Mouse (Mus musculus) testis, adult 2 months (tissue): Measurements from ENCODE around the gene Ush1g. TPM values are rescaled to one million over a fixed set of nuclear protein-coding genes. Genes with fewer than 3 reads are reported as not detected.

Source experiments
- H3K27ac ChIP-seq: fragments of 200-500 bp; 2 replicates; pipeline ENCODE4 v1.5.1; 2012; ENCODE audit warnings: low read depth, low read length; ENCODE audit not compliant: control insufficient read depth, insufficient read depth
- H3K27me3 ChIP-seq: fragments of 200-500 bp; 2 replicates; pipeline ENCODE4 v1.6.1; 2012; ENCODE audit warnings: mild to moderate bottlenecking, low read length, moderate library complexity; ENCODE audit not compliant: control insufficient read depth, insufficient read depth
- H3K36me3 ChIP-seq: fragments of 200-500 bp; 2 replicates; pipeline ENCODE4 v1.6.1; 2012; ENCODE audit warnings: mild to moderate bottlenecking, low read length; ENCODE audit not compliant: control insufficient read depth, insufficient read depth
- H3K4me1 ChIP-seq: fragments of 200-500 bp; 2 replicates; pipeline ENCODE4 v1.6.1; 2012; ENCODE audit warnings: low read length; ENCODE audit not compliant: control insufficient read depth, insufficient read depth
- H3K4me3 ChIP-seq: fragments of 200-500 bp; 2 replicates; pipeline ENCODE4 v1.5.1; 2012; ENCODE audit warnings: low read depth, mild to moderate bottlenecking, low read length, moderate library complexity, mixed read lengths; ENCODE audit not compliant: control insufficient read depth
- CTCF ChIP-seq: fragments of 200-500 bp; IDR thresholded peaks from 2 replicates; pipeline ENCODE4 v1.5.1; 2012; ENCODE audit warnings: low read depth, mild to moderate bottlenecking, inconsistent platforms, low read length, moderate library complexity; ENCODE audit not compliant: control insufficient read depth, insufficient read depth, insufficient replicate concordance
- POLR2A ChIP-seq: fragments of 200-500 bp; IDR thresholded peaks from 2 replicates; pipeline ENCODE4 v1.6.1; 2012; ENCODE audit warnings: low read depth, mild to moderate bottlenecking, inconsistent platforms, low read length, moderate library complexity; ENCODE audit not compliant: control insufficient read depth
- polyA plus RNA-seq: library from polyadenylated mRNA; depleted of rRNA; stranded (reverse); fragments of >200 nt; gene quantifications from 2 replicates; pipeline ENCODE4 v1.2.3, GENCODE M21; 2012

Gene Ush1g
- polyA plus RNA-seq, 1 experiment, result 4.1 TPM

GRCm38 (mm10) chr11:115344967-115345366 lies 23.1 kb upstream of the Ush1g start:
- H3K27ac ChIP-seq, result no peak overlapping the region
- H3K36me3 ChIP-seq, result no peaks in the 10 kb centered on the region
- peak overlapping the region; percentile 64 for H3K4me3 ChIP-seq
- H3K27me3 ChIP-seq, result no peaks in the 10 kb centered on the region
- peaks cover 4% of the 10 kb centered on the region for H3K4me1 ChIP-seq
- no peak for TF ChIP-seq CTCF
- no peak for TF ChIP-seq POLR2A

DNA sequence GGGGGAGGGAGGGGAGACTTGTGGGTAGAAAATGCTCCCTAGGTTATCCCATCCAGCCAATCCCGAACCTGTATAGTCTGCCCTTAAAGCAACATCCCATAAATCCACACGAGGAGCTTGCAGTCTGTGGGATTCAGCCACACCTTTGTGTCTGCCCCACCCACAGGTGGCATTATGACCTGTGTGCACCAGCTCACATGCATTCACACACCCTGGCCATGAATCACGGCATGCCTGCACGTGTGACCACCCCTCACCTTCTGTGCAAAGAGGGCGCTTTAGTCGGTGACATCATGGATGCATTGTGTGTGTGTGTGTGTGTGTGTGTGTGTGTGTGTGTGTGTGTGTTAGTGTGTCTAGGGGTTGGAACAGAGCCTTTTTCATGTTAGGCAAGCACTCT lies 20.0 kb upstream of the Ush1g start:
- Histone ChIP-seq H3K27me3 (no peaks in the 10 kb centered on the region), H3K27ac (no peak overlapping the region), H3K36me3 (no peaks in the 10 kb centered on the region), H3K4me1 (peaks cover 4% of the 10 kb centered on the region), H3K4me3 (peak overlapping the region; percentile 28)
- TF ChIP-seq POLR2A (no peak; the same call in 1 of the 2 replicates), CTCF (no peak)

GRCm38 (mm10) chr11:115341246-115341645 lies 19.4 kb upstream of the Ush1g start:
- no peak for TF ChIP-seq CTCF
- Histone ChIP-seq H3K36me3 (no peaks in the 10 kb centered on the region), H3K4me1 (peaks cover 4% of the 10 kb centered on the region), H3K27me3 (no peaks in the 10 kb centered on the region), H3K27ac (no peak overlapping the region), H3K4me3 (peak overlapping the region; percentile 67)

- Histone ChIP-seq H3K36me3 (no peaks in the 10 kb centered on the region), H3K4me1 (peaks cover 6% of the 10 kb centered on the region), H3K4me3 (no peak overlapping the region), H3K27ac (no peak overlapping the region), H3K27me3 (no peaks in the 10 kb centered on the region)
- TF ChIP-seq POLR2A (no peak), CTCF (no peak)
These were observed 16.0 kb upstream of the Ush1g start for GRCm38 (mm10) chr11:115337826-115338225.

DNA sequence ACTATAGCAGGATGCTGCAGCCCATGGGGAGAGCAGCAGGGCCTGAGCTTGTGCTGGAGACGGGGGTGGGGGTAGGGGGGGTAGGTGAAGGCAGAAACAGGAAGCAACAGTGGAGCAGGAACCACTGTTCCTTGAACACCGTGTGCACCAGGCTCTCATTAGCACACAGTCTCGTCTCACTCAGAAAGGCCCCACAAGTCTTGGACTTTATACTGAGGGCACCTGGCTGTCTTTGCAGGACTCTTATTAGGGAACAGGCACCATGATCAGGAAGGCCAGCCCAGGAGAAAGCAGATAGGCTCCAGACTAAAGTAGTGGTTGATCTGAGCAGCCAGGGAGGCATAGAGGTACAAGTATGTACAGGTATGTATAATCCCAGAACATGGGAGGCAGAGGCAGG lies 15.5 kb upstream of the Ush1g start:
- Histone ChIP-seq H3K4me3 (no peak overlapping the region), H3K27me3 (no peaks in the 10 kb centered on the region), H3K27ac (no peak overlapping the region), H3K36me3 (no peaks in the 10 kb centered on the region), H3K4me1 (peaks cover 6% of the 10 kb centered on the region)
- TF ChIP-seq POLR2A, result no peak

GRCm38 (mm10) chr11:115336115-115336514 lies 14.3 kb upstream of the Ush1g start:
- TF ChIP-seq POLR2A, result no peak
- no peak for TF ChIP-seq CTCF
- Histone ChIP-seq H3K27ac (no peak overlapping the region), H3K4me3 (no peak overlapping the region), H3K27me3 (no peaks in the 10 kb centered on the region), H3K4me1 (peaks cover 6% of the 10 kb centered on the region), H3K36me3 (no peaks in the 10 kb centered on the region)

GRCm38 (mm10) chr11:115335223-115335622 lies 13.4 kb upstream of the Ush1g start:
- TF ChIP-seq CTCF (no peak), POLR2A (no peak)
- Histone ChIP-seq H3K27me3 (no peaks in the 10 kb centered on the region), H3K36me3 (no peaks in the 10 kb centered on the region), H3K27ac (no peak overlapping the region), H3K4me1 (peaks cover 6% of the 10 kb centered on the region), H3K4me3 (no peak overlapping the region)

DNA sequence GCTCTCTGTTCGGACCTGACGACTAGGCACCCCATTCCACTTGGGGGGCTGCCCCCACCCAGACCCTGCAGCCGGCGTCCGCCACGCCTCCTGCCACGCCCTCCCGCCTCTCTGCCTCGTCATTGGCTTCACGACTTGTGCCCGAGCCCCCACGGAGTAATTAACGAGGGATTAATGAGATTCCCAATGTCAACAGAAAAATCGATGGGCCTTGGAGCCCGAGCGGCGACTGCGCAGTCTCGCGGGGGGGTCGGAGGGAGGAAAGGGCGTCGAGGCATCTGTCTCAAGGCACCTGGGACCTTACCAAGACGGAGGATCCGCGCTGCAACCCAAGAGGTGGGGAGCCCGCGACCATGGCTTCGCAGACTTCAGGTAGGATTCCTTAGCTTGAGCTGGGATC lies 12.7 kb upstream of the Ush1g start, which contains the start of gene Otop3:
Gene Otop3 (plus strand): TSS at position 201 of the 400 bp plus-strand sequence.
- Histone ChIP-seq H3K36me3 (no peaks in the 10 kb centered on the region), H3K4me3 (no peak within 1 kb of the TSS; the same call in 1 of the 2 replicates), H3K27me3 (no peaks in the 10 kb centered on the region), H3K4me1 (peaks cover 8% of the 10 kb centered on the region), H3K27ac (no peak within 1 kb of the TSS)
- TF ChIP-seq POLR2A (no peak), CTCF (no peak)
